Mouse (Mus musculus): ENCODE results near the gene Col18a1.

- TF ChIP-seq CTCF (IDR thresholded peaks at IDR 0.05; ENCODE audit: extremely low read depth, insufficient read length, insufficient replicate concordance, low read depth, low read length) (no peak), POLR2A (IDR thresholded peaks at IDR 0.05; ENCODE audit: low read depth, low read length) (no peak)
These were observed 70.7 kb downstream of the Col18a1 start for GRCm38 (mm10) chr10:77095666-77096065.

All from small intestine, adult 2 months (tissue).